Mouse (Mus musculus) midbrain, embryonic 16.5 days (tissue): ENCODE data around the gene Ttc19. TPM values are rescaled to one million over a fixed set of nuclear protein-coding genes. Genes with fewer than 3 reads are reported as not detected.

Experiments
- ATAC-seq: fragments of 200-750 bp; cut with Nextera tagmentation; 2 replicates; pipeline ENCODE4 v1.8.0; 2017; ENCODE audit warnings: moderate TSS enrichment
- H3K27ac ChIP-seq: fragments of 300-500 bp; sonication (generic); 2 replicates; pipeline ENCODE4 v1.5.1; 2014; ENCODE audit warnings: mild to moderate bottlenecking, low read length, mixed read lengths
- H3K27me3 ChIP-seq: fragments of 300-500 bp; sonication (generic); 2 replicates; pipeline ENCODE4 v1.6.1; 2014; ENCODE audit warnings: low read depth, low read length, mixed read lengths; ENCODE audit not compliant: control insufficient read depth, insufficient read depth
- H3K36me3 ChIP-seq: fragments of 300-500 bp; sonication (generic); 2 replicates; pipeline ENCODE4 v1.6.1; 2014; ENCODE audit warnings: mild to moderate bottlenecking, low read length, moderate library complexity, mixed read lengths; ENCODE audit not compliant: control insufficient read depth, insufficient read depth
- H3K4me1 ChIP-seq: fragments of 300-500 bp; sonication (generic); 2 replicates; pipeline ENCODE4 v1.6.1; 2014; ENCODE audit warnings: mild to moderate bottlenecking, low read length, mixed read lengths; ENCODE audit not compliant: control insufficient read depth, insufficient read depth
- H3K4me2 ChIP-seq: fragments of 300-500 bp; sonication (generic); 2 replicates; pipeline ENCODE4 v1.6.1; 2014; ENCODE audit warnings: mild to moderate bottlenecking, low read length, mixed read lengths
- H3K4me3 ChIP-seq: fragments of 300-500 bp; sonication (generic); 2 replicates; pipeline ENCODE4 v1.5.1; 2014; ENCODE audit warnings: low read depth, mild to moderate bottlenecking, low read length, moderate library complexity, mixed read lengths
- H3K9ac ChIP-seq: fragments of 300-500 bp; sonication (generic); 2 replicates; pipeline ENCODE4 v1.6.1; 2014; ENCODE audit warnings: low read depth, low read length, mixed read lengths
- H3K9me3 ChIP-seq: fragments of 300-500 bp; sonication (generic); replicated peaks from 2 replicates; pipeline ENCODE4 v1.6.1; 2014; ENCODE audit warnings: mild to moderate bottlenecking, low read length, mixed read lengths; ENCODE audit not compliant: control insufficient read depth, poor library complexity, severe bottlenecking
- WGBS: fragments of 180-500 bp; shearing (Covaris S2); extraction: QIAGEN DNeasy Blood & Tissue Kit; methylation state at CpG from one replicate; pipeline ENCODE4 v1.1.7; 2014; 5-methylcytosine and 5-hydroxymethylcytosine counted together
- polyA plus RNA-seq: library from polyadenylated mRNA; unstranded; fragments of >200 nt; fragmentation: Nextera tagmentation; extraction: Ambion mirVana; gene quantifications from 2 replicates; pipeline ENCODE4 v1.2.1, GENCODE M21; 2015

Gene Ttc19
- polyA plus RNA-seq: 43.9 and 49.4 TPM in 2 replicates

DNA sequence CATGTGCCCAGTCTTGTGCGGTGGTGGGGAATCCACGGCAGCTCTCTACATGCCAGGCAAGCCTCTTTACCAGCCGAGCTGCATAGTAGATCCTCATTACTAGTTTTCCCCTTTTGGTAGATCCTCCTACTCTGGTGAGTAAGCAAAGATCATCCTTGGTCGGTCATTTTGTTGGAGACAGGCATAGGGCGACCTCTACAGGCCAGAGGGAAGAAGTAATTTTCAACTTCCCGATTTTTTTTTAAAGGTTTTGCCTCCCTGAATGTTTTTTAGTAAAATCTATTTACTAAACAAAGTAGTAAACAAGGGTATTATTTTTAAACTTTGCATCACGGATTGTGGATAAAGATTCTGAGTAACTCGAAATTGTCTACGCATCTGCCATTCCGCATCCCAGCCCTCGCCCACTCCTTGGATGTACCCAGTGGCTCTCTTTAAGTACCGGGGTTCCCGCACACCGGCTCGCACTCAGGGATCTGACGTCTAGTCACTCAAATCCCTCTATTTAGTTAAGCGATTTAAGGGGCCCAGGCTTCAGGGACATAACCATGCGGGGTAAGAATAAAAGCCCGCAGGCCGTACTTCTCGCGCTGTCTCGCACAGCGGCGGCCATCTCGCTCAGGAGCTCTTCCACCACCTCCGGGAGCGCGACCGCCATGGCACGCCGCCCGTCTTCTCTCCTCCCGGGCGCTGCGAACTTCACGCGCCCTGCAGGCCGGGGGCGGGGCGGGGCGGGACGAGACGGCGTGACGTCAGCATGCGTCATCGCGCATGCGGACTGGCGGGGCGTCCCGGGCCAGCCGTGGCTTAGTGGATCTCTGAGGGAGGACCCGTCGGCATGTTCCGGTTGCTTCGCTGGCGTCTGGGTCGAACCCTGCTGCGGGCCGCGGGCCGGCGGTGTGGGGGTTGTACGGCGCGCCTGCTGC lies at the start of gene Ttc19, which contains the start of gene Zswim7:
Gene Ttc19, plus strand, starts transcription at position 799 of the 926 bp plus-strand sequence.
Gene Zswim7, minus strand, starts transcription at position 701 of the 926 bp plus-strand sequence.
- H3K4me2 ChIP-seq: peak within 1 kb of the TSS; percentile 64
- H3K36me3 ChIP-seq: peaks cover 4% of the 10 kb centered on the region; the same call in 1 of the 2 replicates
- no peaks in the 10 kb centered on the region for H3K27me3 ChIP-seq
- peak within 1 kb of the TSS; percentile 85 for H3K9ac ChIP-seq
- peaks cover 11% of the 10 kb centered on the region for H3K4me1 ChIP-seq
- H3K27ac ChIP-seq: peak within 1 kb of the TSS; percentile 91
- ATAC-seq: peak; percentile 96
- under 1% methylated on average over 68 of the region's 68 CpGs for WGBS
- H3K4me3 ChIP-seq: peak within 1 kb of the TSS; percentile 81
- no peaks in the 10 kb centered on the region for H3K9me3 ChIP-seq

DNA sequence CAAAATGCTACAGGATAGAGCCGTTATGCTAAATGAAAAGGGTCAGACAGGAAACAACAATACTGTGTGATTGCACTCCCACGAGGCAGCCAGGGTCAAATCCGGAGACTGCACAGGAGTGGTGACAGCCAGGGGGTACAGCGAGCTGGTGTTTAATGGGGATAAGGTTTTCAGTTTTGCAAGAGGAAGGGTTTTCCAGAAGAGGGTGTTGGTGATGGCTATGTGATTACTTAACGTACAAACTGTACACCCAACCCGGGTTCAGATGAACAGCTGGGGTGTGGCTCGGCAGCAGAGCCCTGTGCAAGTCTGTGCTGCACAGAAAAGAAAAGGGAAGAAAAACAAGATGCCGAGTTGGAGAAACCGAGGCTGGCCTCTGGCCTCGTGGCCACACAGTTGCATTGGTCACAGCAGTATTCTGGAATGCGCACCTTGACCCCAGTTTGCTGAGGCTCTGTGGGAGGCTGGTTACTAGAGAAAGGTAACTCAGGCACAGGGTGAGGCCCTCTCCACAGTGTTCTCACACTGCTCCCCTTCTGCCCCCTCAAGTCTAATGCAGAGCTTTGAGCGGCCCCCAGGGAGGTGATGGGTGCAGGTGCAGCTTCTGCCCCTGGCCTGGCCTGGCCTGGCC lies 40.5 kb upstream of the Ttc19 start:
- Histone ChIP-seq H3K4me1 (no peaks in the 10 kb centered on the region), H3K9me3 (no peaks in the 10 kb centered on the region), H3K4me2 (no peak overlapping the region), H3K27ac (no peak overlapping the region), H3K4me3 (no peak overlapping the region), H3K9ac (no peak overlapping the region), H3K36me3 (no peaks in the 10 kb centered on the region), H3K27me3 (no peaks in the 10 kb centered on the region)
- 81% methylated on average over 12 of the region's 12 CpGs for WGBS
- no peak for ATAC-seq

DNA sequence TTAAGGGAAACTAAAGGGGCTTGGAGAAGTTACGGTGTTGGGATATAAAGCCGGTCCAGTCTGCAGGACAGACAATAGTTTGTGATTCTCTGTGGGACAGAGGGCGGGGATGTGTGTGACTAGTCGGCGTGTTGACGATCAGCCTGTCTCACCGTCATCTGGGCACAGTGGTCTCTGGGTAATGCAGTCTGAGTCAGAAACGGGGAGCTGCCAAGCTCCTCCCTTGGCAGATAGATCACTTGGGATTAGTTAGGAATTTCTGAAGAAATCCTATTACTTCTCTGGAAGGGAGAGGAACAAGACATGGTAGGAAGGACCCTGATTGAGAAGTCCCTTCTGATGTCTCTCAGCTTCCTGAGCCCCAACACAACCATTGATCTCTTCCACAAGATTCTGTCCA lies 37.4 kb upstream of the Ttc19 start:
- Histone ChIP-seq H3K27me3 (no peaks in the 10 kb centered on the region), H3K4me2 (no peak overlapping the region), H3K9ac (no peak overlapping the region), H3K9me3 (no peaks in the 10 kb centered on the region), H3K4me3 (no peak overlapping the region), H3K27ac (no peak overlapping the region), H3K4me1 (no peaks in the 10 kb centered on the region), H3K36me3 (no peaks in the 10 kb centered on the region)
- ATAC-seq: no peak
- 94% methylated on average over 8 of the region's 8 CpGs for WGBS

DNA sequence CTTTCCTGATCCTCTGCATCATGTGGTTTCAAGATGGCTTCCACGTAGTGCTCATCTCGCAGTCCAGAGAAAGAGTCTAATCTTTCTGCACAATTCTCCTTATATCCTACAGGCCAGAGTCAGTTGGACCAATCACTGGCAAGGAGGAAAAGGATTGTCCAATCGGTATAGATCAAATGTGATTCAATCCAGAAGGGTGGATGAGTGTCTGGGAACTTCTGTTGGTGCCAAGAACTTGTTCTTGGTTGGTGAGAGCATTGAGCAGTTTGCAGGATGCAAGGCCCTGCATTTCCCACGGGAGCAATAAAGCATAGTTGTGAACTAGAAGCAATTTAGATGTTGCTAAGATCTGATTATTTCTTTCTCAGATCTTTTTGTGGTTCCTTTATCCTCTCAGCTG lies 36.8 kb upstream of the Ttc19 start:
- H3K4me2 ChIP-seq: no peak overlapping the region

DNA sequence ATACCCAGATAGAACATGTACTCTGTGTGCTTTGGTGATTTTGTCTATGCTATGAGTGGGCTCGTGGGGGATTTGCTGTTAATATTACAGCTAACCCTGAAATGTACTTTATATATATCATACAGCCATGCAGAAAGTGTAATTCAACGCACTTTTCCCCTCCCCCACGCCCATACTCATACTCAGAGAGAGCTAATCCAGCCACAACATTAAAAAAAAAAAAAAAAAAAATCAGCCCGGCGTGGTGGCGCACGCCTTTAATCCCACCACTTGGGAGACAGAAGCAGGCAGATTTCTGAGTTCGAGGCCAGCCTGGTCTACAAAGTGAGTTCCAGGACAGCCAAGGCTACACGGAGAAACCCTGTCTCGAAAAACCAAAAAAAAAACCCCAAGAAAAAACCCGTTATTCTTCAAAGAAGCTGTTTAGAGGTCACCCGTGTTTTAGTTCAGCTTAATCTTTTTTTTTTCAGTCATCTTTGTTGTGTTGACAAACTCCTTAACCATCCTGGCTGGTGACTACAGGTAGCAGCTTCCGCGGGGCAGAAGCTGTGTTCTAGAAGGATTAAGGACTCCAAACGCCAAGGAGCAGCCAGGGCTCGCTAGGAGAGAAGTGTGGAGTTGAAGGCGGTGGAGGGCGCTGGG lies 33.4 kb upstream of the Ttc19 start:
- Histone ChIP-seq H3K4me3 (peak overlapping the region; percentile 61), H3K9me3 (no peaks in the 10 kb centered on the region), H3K4me1 (peaks cover 10% of the 10 kb centered on the region; the same call in 1 of the 2 replicates), H3K27ac (no peak overlapping the region), H3K27me3 (peaks cover 16% of the 10 kb centered on the region), H3K36me3 (no peaks in the 10 kb centered on the region), H3K4me2 (peak overlapping the region; percentile 83), H3K9ac (peak overlapping the region; percentile 64; the same call in 1 of the 2 replicates)
- ATAC-seq: no peak
- 36% methylated on average over 18 of the region's 18 CpGs for WGBS

More for the DNA sequence above, 36.8 kb upstream of the Ttc19 start:
- Histone ChIP-seq H3K36me3 (no peaks in the 10 kb centered on the region), H3K9me3 (no peaks in the 10 kb centered on the region), H3K4me1 (peaks cover 3% of the 10 kb centered on the region; the same call in 1 of the 2 replicates), H3K27ac (no peak overlapping the region), H3K9ac (no peak overlapping the region), H3K4me3 (no peak overlapping the region), H3K27me3 (no peaks in the 10 kb centered on the region)
- 93% methylated on average over 4 of the region's 4 CpGs for WGBS
- no peak for ATAC-seq

DNA sequence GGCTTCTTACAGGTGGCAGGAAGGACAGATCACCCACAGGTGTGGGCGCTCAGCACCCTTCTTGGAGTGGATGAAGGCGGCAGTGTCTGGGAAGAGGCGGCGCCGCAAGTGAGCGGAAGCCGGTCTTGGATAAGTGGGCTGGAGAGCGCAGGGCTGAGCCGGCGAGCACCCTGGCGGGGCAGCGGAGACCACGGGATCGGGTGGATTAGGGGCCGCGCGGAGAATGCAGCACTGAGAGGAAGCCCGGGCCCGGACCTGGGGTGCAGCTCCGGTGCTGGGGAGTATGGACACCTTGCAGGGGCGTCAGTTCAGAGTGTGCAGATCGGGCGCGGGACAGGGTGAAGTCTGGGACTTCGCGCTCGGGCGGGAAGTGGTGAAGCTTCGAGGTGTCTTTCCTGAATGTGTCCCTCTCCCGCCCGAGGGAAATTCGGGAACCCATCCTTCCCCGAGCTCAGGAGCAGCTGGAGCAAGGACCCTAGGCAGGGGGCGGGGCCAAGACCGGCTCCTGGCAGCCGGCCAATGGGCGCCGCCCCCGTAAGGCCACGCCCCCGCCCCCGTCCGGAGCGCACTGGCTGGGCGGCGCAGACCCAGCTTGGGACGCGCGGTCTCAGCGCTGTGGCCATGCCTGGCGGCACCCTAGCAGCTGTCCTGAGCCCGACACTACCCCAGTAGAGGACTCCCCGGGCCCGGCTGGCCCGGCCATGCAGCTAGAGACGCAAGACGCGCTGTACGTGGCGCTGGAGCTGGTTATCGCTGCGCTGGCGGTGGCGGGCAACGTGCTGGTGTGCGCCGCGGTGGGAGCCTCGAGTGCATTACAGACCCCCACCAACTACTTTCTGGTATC lies 32.6 kb upstream of the Ttc19 start, which contains the start of gene Adora2b:
Gene Adora2b, plus strand, starts transcription at position 584 of the 844 bp plus-strand sequence.
- H3K36me3 ChIP-seq: no peaks in the 10 kb centered on the region
- no peaks in the 10 kb centered on the region for H3K9me3 ChIP-seq
- H3K27ac ChIP-seq: no peak within 1 kb of the TSS
- peaks cover 16% of the 10 kb centered on the region for H3K27me3 ChIP-seq
- peak within 1 kb of the TSS; percentile 61 for H3K4me3 ChIP-seq
- H3K9ac ChIP-seq: peak within 1 kb of the TSS; percentile 64
- ATAC-seq: peak; percentile 89
- H3K4me2 ChIP-seq: peak within 1 kb of the TSS; percentile 83
- under 1% methylated on average over 68 of the region's 69 CpGs for WGBS
- H3K4me1 ChIP-seq: peaks cover 10% of the 10 kb centered on the region; the same call in 1 of the 2 replicates

DNA sequence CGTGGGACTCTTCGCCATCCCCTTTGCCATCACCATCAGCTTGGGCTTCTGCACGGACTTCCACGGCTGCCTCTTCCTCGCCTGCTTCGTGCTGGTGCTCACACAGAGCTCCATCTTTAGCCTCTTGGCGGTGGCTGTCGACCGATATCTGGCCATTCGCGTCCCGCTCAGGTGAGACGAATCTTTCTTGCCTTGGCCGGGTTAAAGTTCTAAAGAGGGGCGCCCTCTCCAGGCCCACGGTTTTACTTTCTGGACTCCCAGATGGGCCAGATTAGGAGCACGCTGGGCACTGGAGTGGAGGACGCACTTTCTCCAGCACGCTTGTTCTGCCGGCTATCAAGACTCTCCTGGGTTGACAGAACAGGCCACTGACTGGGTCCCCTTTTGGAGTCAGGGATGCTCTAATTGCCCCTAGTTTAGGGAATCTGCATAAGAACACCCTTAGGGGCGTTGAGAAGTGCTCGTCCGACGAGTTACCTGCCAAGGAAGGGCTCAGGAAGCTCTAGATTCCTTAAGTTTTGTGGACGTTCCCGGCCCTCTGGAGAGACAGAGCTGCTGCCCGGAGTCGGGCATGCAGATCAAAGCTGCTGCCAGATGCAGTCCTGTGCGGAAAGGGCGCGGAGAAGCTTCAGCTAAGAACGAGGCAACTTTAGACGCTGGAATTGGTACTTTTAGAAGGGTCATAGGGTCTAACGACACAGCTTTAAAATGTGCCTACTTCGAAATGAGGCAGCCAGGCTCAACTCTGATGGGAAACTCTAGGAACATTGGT lies 31.8 kb upstream of the Ttc19 start:
- peaks cover 16% of the 10 kb centered on the region for H3K27me3 ChIP-seq
- peak; percentile 37; the same call in 1 of the 2 replicates for ATAC-seq
- H3K9me3 ChIP-seq: no peaks in the 10 kb centered on the region
- peak overlapping the region; percentile 83 for H3K4me2 ChIP-seq
- no peaks in the 10 kb centered on the region for H3K36me3 ChIP-seq
- H3K27ac ChIP-seq: no peak overlapping the region
- peak overlapping the region; percentile 64 for H3K9ac ChIP-seq
- peak overlapping the region; percentile 61 for H3K4me3 ChIP-seq
- H3K4me1 ChIP-seq: peaks cover 10% of the 10 kb centered on the region; the same call in 1 of the 2 replicates
- WGBS: 2% methylated on average over 35 of the region's 35 CpGs
